Mouse (Mus musculus) gastrocnemius, postnatal 25 days (tissue): ENCODE measurements around the gene Dgkg. TPM values are rescaled to one million over a fixed set of nuclear protein-coding genes. Genes with fewer than 3 reads are reported as not detected.

Experiments used
- DNase-seq: peaks from one replicate; pipeline ENCODE4 v3.0.0; 2022
- microRNA-seq, 2 experiments: library from miRNA; unstranded; fragments of <30 nt; microRNA quantifications; one replicate each; pipeline ENCODE4 v1.2.0; 2021; ENCODE audit warnings: borderline replicate concordance in 2 of 2
- total RNA-seq, 2 experiments: library from RNA; stranded (reverse); gene quantifications; 1 replicate in 1 of 2; 2 replicates in 1 of 2; pipeline ENCODE4 v1.2.3; 2021

Dgkg gene
- total RNA-seq, 2 experiments from 2014 or later, result 0.59 to 0.69 TPM

DNA sequence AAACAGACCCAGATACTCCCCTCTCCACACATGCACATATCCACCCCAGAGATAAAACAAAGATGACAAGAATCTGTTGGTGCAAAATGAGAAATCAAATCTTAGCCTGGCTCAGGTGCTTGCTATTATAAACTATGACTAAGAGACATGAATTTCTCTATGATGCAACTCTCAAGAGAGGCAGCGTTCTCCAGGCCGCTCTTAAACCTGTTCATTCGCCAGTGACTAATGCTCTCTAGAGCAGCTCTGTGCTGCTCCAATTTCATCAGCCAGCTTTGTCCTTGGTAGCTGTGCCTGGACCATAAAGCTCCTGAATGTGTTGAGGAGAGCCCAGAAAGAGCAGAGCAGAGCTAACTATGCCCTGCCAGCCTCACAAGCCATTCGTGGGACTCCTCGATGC lies 222.5 kb downstream of the Dgkg start:
- no peak for DNase-seq

DNA sequence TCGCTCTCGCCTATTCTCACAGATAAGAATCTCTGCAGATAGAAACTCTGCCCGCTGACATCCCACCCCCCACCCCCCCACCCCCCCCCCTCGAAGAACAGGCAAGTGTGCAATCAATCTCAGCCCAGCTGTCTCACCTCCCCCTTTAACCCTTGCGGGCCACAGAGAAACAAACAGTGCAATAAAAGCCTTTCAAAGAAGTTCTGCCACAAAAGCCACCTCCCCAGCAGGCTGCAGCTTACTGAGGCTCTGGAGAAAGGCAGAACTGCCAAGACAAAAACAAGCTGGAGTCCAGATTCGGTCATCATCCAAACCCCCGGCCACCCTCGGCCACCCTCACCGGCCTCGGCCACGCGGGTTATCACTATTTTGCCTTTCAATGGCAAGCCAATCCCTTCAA lies 223.1 kb downstream of the Dgkg start:
- no peak for DNase-seq

DNA sequence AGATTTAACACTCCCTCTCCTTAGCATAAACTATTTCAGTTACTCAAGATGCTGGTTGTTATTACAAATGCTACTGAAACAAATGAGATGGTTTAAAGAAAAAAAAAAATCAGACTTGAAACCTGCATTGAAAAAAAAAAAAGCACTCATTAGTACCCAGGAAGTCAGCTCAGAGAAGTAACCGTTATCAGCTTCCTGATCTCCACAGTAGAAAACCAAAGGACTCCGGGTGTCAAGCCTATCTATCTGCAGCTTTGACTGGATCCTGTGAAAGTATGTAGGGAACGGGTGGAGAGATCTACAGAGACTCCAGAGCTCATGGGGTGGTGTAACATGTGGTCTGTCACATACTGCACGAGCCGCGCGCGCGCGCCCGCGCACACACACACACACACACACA lies 225.2 kb downstream of the Dgkg start:
- DNase-seq, result no peak

DNA sequence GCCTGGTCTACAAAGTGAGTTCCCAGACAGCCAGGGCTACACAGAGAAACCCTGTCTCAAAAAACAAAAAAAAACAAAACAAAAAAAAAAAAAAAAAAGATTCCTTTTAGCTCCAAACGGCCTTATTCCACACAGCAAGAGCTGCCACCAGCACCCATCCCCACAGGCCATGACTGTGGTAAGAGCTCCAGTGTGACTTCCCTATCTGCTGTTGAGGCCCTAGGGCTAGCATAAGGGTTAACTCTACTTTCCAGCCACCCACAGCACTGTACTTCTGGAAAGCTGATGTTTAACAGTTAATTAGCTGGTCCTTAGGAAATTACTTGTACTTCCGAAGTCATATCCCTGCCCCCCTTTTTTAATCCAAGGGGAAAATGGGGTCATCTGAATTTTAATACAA lies 225.7 kb downstream of the Dgkg start:
- no peak for DNase-seq

DNA sequence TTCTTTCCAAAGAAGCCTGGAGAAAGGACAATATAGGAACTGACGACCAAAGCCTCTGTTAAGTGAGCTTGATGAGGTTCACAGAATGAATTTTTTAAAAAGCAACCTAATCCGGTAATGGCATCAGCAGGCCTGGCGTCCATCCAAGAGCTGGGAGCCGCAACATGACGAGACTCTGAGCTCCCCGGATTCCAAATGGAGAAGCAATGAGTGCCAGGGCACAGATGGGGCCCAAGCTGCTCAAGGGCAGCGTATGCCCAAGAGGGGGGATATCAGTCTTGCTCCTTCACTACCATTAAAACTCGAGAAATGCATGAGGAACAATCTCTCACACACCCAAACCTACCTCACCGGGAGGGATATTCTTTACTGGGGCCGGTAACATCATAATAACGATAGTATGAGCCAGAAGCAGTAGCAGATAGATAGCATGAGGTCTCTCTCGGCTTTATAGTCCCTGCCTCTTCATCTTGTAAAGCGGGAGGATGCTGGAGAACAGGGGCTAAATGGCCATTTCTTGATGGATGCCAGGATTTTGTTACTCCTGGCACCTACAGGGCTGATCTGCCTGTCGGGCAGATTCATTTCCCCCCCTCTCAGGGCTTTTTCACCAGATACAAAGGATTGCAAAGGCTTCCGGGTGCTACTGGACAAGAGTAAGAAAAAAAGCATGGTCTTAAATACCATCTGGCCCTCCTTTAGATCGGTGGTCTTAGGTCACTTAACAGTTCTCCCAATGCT lies 226.6 kb downstream of the Dgkg start:
- peak; percentile 8 for DNase-seq

DNA sequence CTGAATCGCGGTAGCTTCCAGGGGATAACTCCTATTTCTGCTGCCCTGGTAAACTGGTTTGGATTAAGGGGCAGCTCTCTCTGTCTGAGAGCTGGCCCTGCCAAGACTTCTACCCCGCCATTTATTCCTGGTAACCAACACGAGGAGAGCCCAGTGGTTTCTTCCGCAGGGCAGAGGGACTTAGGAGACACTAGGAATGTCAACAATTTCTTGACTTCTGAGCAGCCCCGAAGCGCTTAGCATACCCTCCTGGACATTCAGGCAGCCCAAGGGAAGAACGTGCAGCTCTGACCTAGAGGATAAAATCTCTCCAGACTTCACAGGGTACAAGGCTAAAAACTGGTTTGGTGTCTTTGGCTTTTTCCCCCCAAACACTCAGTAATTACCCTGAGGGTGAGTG lies 227.6 kb downstream of the Dgkg start:
- no peak for DNase-seq

DNA sequence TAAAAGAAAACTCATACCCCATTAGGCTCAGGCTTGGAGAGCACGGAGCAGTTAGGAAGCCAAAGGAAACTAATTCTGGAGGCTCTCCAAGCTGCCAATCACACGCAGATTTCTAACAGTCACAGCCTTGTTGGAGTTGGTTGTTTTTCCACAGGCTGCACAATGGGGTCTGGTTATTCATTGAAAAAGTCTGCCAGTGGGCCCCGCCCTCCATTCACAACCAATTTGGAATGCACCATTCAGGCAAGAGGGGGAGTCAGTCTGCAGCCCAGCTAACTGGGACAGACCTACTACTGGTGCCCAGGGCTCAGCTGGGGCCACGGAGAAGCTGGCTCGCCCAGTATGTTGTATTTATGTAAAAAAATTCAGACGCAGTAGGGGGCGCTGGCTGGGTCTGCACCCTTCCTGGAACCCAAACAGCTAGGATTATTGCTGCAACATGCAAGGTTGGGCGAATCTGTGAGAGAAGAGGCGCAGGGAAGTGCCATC lies 228.1 kb downstream of the Dgkg start:
- DNase-seq, result peak; percentile 54

DNA sequence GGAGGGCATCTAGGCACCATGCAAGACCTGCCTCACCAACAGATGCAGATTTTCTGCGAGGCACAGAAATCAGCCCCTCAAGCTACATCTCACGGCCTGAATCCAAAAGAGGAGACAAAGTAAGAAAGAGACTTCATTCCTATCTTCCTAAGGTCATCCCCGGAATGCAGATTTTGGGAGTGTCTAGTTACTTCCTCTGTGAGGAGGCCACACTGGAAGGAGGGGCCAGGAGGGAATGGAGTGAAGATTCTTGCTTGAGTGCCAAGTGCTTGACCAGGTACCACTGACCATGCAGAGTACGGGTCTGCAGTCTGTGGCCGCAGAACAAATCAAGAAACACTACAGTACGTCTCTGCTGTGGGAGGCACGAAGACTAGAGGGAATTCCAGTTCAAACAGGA lies 230.2 kb downstream of the Dgkg start:
- DNase-seq, result no peak

DNA sequence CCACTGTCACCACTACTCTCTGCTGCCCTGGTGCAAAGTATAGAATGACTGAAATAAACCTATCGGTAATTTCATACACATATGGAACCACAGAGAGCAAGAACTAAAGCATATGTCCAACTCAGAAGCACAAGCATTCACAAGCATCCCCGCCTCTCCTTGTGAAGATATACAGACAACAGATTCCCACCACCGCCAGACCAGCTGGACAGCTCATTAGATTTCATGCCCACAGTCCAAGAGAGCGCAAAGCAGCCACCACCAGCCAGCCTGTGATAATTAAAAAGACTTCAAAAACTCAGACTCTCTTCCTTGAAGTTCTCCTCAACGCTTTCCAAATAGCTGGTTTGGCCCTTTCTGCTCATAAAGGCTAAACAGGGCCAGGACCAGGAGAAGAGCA lies 234.8 kb downstream of the Dgkg start:
- no peak for DNase-seq

Small RNA genes lying within 50 kb of the gene (microRNA-seq; reads per million reads assigned to microRNA genes)
- 0 reads per million in 2 experiments for gene Mir6362
- 0 reads per million in 2 experiments for gene Mir8095

Other genes starting within 250 kb of the Dgkg start
- 10 to 100 TPM; 11.1 to 13.3 TPM for gene Etv5, start 217.5 kb downstream of the Dgkg start, total RNA-seq
- not detected for gene Crygs, start 154.4 kb upstream of the Dgkg start, total RNA-seq
- 1 to 10 TPM; 5.4 to 6.8 TPM for gene Tbccd1, start 200.4 kb upstream of the Dgkg start, total RNA-seq
- gene Dnajb11, start 200.6 kb upstream of the Dgkg start, total RNA-seq, result 10 to 100 TPM; 38.8 to 44.2 TPM
- not detected for gene Ahsg, start 234.1 kb upstream of the Dgkg start, total RNA-seq